Mouse (Mus musculus) limb, embryonic 12.5 days (tissue): ENCODE measurements around the gene Ankrd17. TPM values are rescaled to one million over a fixed set of nuclear protein-coding genes. Genes with fewer than 3 reads are reported as not detected.
"Not testable (repeated sequence)": the region's sequence is repeated elsewhere in the genome, so short reads cannot be mapped to it uniquely, and the experiment has no call there.

Experiments used
- ATAC-seq: fragments of 200-750 bp; cut with Nextera tagmentation; 2 replicates; pipeline ENCODE4 v1.8.0; 2017; ENCODE audit warnings: low read depth, moderate TSS enrichment; ENCODE audit not compliant: insufficient number of reproducible peaks, insufficient read depth, low FRiP score, low TSS enrichment
- H3K27ac ChIP-seq: fragments of 300-500 bp; sonication (generic); 2 replicates; pipeline ENCODE4 v1.5.1; 2016; ENCODE audit warnings: mild to moderate bottlenecking, moderate library complexity
- H3K27me3 ChIP-seq: fragments of 300-500 bp; sonication (generic); 2 replicates; pipeline ENCODE4 v1.6.1; 2016; ENCODE audit warnings: mild to moderate bottlenecking, moderate library complexity
- H3K36me3 ChIP-seq: fragments of 300-500 bp; sonication (generic); 2 replicates; pipeline ENCODE4 v1.6.1; 2016; ENCODE audit warnings: mild to moderate bottlenecking, moderate library complexity
- H3K4me1 ChIP-seq: fragments of 300-500 bp; sonication (generic); replicated peaks from 2 replicates; pipeline ENCODE4 v1.6.1; 2016
- H3K4me2 ChIP-seq: fragments of 300-500 bp; sonication (generic); 2 replicates; pipeline ENCODE4 v1.6.1; 2016; ENCODE audit warnings: mild to moderate bottlenecking, moderate library complexity
- H3K4me3 ChIP-seq: fragments of 300-500 bp; sonication (generic); replicated peaks from 2 replicates; pipeline ENCODE4 v1.5.1; 2016; ENCODE audit warnings: mild to moderate bottlenecking
- H3K9ac ChIP-seq: fragments of 300-500 bp; sonication (generic); replicated peaks from 2 replicates; pipeline ENCODE4 v1.6.1; 2016; ENCODE audit warnings: mild to moderate bottlenecking, moderate library complexity
- H3K9me3 ChIP-seq: fragments of 300-500 bp; sonication (generic); 2 replicates; pipeline ENCODE4 v1.6.1; 2016; ENCODE audit warnings: mild to moderate bottlenecking, moderate library complexity
- WGBS: fragments of 180-500 bp; shearing (Covaris S2); methylation state at CpG from one replicate; pipeline ENCODE4 v1.1.7; 2016; 5-methylcytosine and 5-hydroxymethylcytosine counted together
- polyA plus RNA-seq: library from polyadenylated mRNA; unstranded; fragments of >200 nt; fragmentation: Nextera tagmentation; extraction: Ambion mirVana; gene quantifications from 2 replicates; pipeline ENCODE4 v1.2.1, GENCODE M21; 2016

Gene Ankrd17
- polyA plus RNA-seq, 1 experiment from 2014 or later, result 30.4 TPM

GRCm38 (mm10) chr5:90332478-90332877 is 33.9 kb downstream of the Ankrd17 start:
- Histone ChIP-seq H3K4me1 (no peaks in the 10 kb centered on the region), H3K9me3 (no peaks in the 10 kb centered on the region), H3K36me3 (no peaks in the 10 kb centered on the region), H3K27ac (no peak overlapping the region), H3K4me2 (no peak overlapping the region), H3K9ac (no peak overlapping the region), H3K4me3 (no peak overlapping the region), H3K27me3 (no peaks in the 10 kb centered on the region)
- 86% methylated on average over 2 of the region's 2 CpGs for WGBS
- no peak for ATAC-seq

- no peaks in the 10 kb centered on the region for H3K27me3 ChIP-seq
- no peak for ATAC-seq
- no peak overlapping the region for H3K9ac ChIP-seq
- 77% methylated on average over 1 of the region's 1 CpGs for WGBS
- no peak overlapping the region for H3K4me2 ChIP-seq
- no peak overlapping the region for H3K27ac ChIP-seq
- no peak overlapping the region for H3K4me3 ChIP-seq
- H3K36me3 ChIP-seq, result no peaks in the 10 kb centered on the region
- no peaks in the 10 kb centered on the region for H3K9me3 ChIP-seq
- no peaks in the 10 kb centered on the region for H3K4me1 ChIP-seq
These were observed 35.3 kb downstream of the Ankrd17 start for GRCm38 (mm10) chr5:90331071-90331470.

GRCm38 (mm10) chr5:90298396-90298795 is 68.0 kb downstream of the Ankrd17 start:
- peaks cover 53% of the 10 kb centered on the region for H3K36me3 ChIP-seq
- H3K9me3 ChIP-seq, result no peaks in the 10 kb centered on the region
- no peak overlapping the region for H3K4me3 ChIP-seq
- no peak overlapping the region for H3K27ac ChIP-seq
- no peak overlapping the region for H3K4me2 ChIP-seq
- WGBS, result 93% methylated on average over 11 of the region's 11 CpGs
- H3K9ac ChIP-seq, result no peak overlapping the region
- H3K4me1 ChIP-seq, result no peaks in the 10 kb centered on the region
- H3K27me3 ChIP-seq, result no peaks in the 10 kb centered on the region
- no peak for ATAC-seq

GRCm38 (mm10) chr5:90289887-90290286 is 76.5 kb downstream of the Ankrd17 start:
- no peak overlapping the region for H3K27ac ChIP-seq
- no peaks in the 10 kb centered on the region for H3K4me1 ChIP-seq
- no peak overlapping the region for H3K4me3 ChIP-seq
- ATAC-seq, result no peak
- H3K4me2 ChIP-seq, result no peak overlapping the region
- H3K27me3 ChIP-seq, result no peaks in the 10 kb centered on the region
- H3K9me3 ChIP-seq, result no peaks in the 10 kb centered on the region
- peaks cover 77% of the 10 kb centered on the region for H3K36me3 ChIP-seq
- H3K9ac ChIP-seq, result no peak overlapping the region

DNA sequence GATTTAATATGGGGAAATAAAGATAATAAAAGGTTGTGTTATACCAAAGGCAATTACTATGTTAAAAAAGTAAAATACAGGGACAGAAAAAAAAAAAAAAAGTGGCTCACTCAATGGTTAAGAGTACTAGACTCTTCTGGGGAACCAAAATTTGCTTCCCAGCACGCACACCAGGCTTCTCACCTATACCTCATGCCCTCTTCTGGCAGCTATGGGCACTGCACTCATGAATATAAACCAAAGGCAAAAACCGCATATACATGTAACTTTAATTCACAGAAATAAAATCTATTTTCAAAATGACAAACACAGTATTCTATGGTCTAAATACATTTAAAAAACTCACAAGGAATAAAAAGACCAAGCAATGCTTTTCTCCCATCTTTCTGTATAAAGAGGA is 79.8 kb downstream of the Ankrd17 start:
- no peak overlapping the region for H3K9ac ChIP-seq
- peaks cover 73% of the 10 kb centered on the region for H3K36me3 ChIP-seq
- H3K4me1 ChIP-seq, result no peaks in the 10 kb centered on the region
- no peaks in the 10 kb centered on the region for H3K27me3 ChIP-seq
- 82% methylated on average over 2 of the region's 2 CpGs for WGBS
- H3K4me2 ChIP-seq, result no peak overlapping the region
- H3K9me3 ChIP-seq, result no peaks in the 10 kb centered on the region
- no peak for ATAC-seq
- H3K27ac ChIP-seq, result no peak overlapping the region
- H3K4me3 ChIP-seq, result no peak overlapping the region

- no peaks in the 10 kb centered on the region for H3K4me1 ChIP-seq
- no peak overlapping the region for H3K4me3 ChIP-seq
- no peak for ATAC-seq
- H3K9me3 ChIP-seq, result no peaks in the 10 kb centered on the region
- peaks cover 56% of the 10 kb centered on the region for H3K36me3 ChIP-seq
- no peaks in the 10 kb centered on the region for H3K27me3 ChIP-seq
- H3K27ac ChIP-seq, result no peak overlapping the region
- H3K4me2 ChIP-seq, result no peak overlapping the region
- H3K9ac ChIP-seq, result no peak overlapping the region
- WGBS, result 88% methylated on average over 1 of the region's 1 CpGs
These were observed 86.3 kb downstream of the Ankrd17 start for GRCm38 (mm10) chr5:90280061-90280460.

GRCm38 (mm10) chr5:90279418-90279817 is 87.0 kb downstream of the Ankrd17 start:
- Histone ChIP-seq H3K36me3 (peaks cover 55% of the 10 kb centered on the region), H3K9ac (no peak overlapping the region), H3K4me3 (no peak overlapping the region), H3K27me3 (no peaks in the 10 kb centered on the region), H3K4me1 (no peaks in the 10 kb centered on the region), H3K27ac (no peak overlapping the region), H3K4me2 (no peak overlapping the region), H3K9me3 (no peaks in the 10 kb centered on the region)
- ATAC-seq, result no peak
- 98% methylated on average over 3 of the region's 3 CpGs for WGBS

GRCm38 (mm10) chr5:90277443-90277842 is 88.9 kb downstream of the Ankrd17 start:
- WGBS, result 95% methylated on average over 1 of the region's 1 CpGs
- ATAC-seq, result no peak
- Histone ChIP-seq H3K4me3 (no peak overlapping the region), H3K36me3 (peaks cover 48% of the 10 kb centered on the region), H3K27me3 (no peaks in the 10 kb centered on the region), H3K4me1 (no peaks in the 10 kb centered on the region), H3K9ac (no peak overlapping the region), H3K9me3 (no peaks in the 10 kb centered on the region), H3K27ac (no peak overlapping the region), H3K4me2 (no peak overlapping the region)

- H3K9ac ChIP-seq, result no peak overlapping the region
- no peak for ATAC-seq
- H3K9me3 ChIP-seq, result no peaks in the 10 kb centered on the region
- H3K36me3 ChIP-seq, result peaks cover 55% of the 10 kb centered on the region
- H3K4me1 ChIP-seq, result no peaks in the 10 kb centered on the region
- H3K27me3 ChIP-seq, result no peaks in the 10 kb centered on the region
- H3K27ac ChIP-seq, result no peak overlapping the region
- H3K4me2 ChIP-seq, result no peak overlapping the region
- 78% methylated on average over 1 of the region's 1 CpGs for WGBS
- no peak overlapping the region for H3K4me3 ChIP-seq
These were observed 91.6 kb downstream of the Ankrd17 start for GRCm38 (mm10) chr5:90274806-90275205.

DNA sequence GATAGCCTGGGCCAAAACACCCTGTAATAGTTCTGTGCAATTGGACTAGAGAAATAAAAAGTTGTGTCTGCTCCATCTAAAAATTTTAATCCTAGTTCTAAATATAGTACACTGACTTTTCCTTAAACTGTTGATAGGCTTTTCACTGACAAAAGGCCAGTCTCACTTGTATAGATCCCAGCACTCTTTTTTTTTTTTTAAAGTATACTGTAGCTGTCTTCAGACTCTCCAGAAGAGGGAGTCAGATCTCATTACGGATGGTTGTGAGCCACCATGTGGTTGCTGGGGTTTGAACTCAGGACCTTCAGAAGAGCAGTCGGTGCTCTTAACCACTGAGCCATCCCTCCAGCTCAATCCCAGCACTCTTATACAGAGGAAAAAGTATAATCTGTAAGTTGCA is 104.1 kb downstream of the Ankrd17 start:
- ATAC-seq, result not testable (repeated sequence)
- 80% methylated on average over 2 of the region's 2 CpGs for WGBS

GRCm38 (mm10) chr5:90257023-90257422 is 109.4 kb downstream of the Ankrd17 start:
- no peak overlapping the region for H3K4me3 ChIP-seq
- H3K4me1 ChIP-seq, result no peaks in the 10 kb centered on the region
- no peak overlapping the region for H3K27ac ChIP-seq
- no peak for ATAC-seq
- no peak overlapping the region for H3K9ac ChIP-seq
- H3K9me3 ChIP-seq, result no peaks in the 10 kb centered on the region
- H3K36me3 ChIP-seq, result peaks cover 93% of the 10 kb centered on the region
- WGBS, result 95% methylated on average over 3 of the region's 3 CpGs
- no peaks in the 10 kb centered on the region for H3K27me3 ChIP-seq
- no peak overlapping the region for H3K4me2 ChIP-seq

More for the DNA sequence above, 104.1 kb downstream of the Ankrd17 start:
- not testable (repeated sequence) for H3K9me3 ChIP-seq, H3K4me1 ChIP-seq, H3K4me3 ChIP-seq, H3K4me2 ChIP-seq, H3K27me3 ChIP-seq, H3K27ac ChIP-seq, H3K9ac ChIP-seq
- peaks cover 81% of the 10 kb centered on the region for H3K36me3 ChIP-seq

DNA sequence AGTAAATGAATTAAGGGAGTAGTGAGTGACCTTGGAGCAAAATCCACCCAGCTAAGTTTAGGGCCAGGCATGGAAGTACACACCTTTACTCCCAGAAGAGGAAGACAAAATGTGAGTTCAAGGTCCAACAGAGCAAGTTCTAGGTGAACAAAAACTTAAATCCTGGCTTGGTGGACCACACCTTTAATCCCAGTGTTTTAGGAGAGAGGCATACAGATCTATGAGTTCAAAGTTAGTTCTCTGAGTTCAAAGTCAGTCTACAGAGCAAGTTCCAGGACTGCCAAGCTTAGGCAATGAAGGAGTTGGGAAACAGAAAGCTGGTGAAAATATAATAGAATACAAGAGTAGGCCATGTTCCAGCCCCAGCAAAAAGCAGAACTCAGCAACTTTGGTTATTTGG is 118.9 kb downstream of the Ankrd17 start:
- peaks cover 79% of the 10 kb centered on the region for H3K36me3 ChIP-seq
- H3K27me3 ChIP-seq, result no peaks in the 10 kb centered on the region

More for the DNA sequence above, 118.9 kb downstream of the Ankrd17 start:
- H3K4me1 ChIP-seq, result no peaks in the 10 kb centered on the region
- H3K9me3 ChIP-seq, result no peaks in the 10 kb centered on the region
- H3K27ac ChIP-seq, result no peak overlapping the region
- no peak overlapping the region for H3K4me3 ChIP-seq
- H3K9ac ChIP-seq, result no peak overlapping the region
- no peak for ATAC-seq
- no peak overlapping the region for H3K4me2 ChIP-seq
